Mouse (Mus musculus) A20 (cell line): ENCODE measurements around the gene Gm20683.
"Not testable (repeated sequence)": the region's sequence is repeated elsewhere in the genome, so short reads cannot be mapped to it uniquely, and the experiment has no call there.

Source experiments
- DNase-seq: peaks from one replicate; pipeline ENCODE4 v3.0.0-alpha.2; 2011; ENCODE audit warnings: low read depth, low spot score

Gene Gm20683

DNA sequence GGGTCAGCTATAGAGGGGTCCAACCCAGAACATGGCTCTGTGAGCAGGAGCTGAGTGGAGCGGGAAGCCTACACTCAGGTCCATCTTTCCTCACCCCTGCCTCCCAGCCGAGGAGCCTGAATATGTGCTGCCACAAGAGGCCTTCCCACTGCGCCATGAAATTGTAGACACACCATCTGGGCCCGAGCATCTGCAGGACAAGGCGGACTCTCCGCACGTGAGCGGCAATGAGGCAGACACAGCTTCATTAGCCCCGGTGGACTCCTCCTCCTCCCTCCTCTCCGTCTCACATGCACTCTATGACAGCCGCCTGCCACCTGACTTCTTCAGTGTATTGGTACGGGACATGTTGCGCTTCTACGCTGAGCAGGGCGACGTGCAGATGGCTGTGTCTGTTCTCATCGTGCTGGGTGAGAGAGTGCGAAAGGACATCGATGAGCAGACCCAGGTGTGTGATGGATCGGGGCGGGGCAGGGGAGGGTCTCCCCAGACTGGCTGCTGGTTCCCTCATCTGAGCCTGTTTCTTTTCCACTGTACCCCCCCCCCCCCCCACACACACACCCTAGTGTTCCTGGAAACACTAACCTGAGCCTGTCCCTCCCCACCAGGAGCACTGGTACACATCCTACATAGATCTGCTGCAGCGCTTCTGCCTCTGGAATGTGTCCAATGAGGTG, 13.9 kb downstream of the Gm20683 start:
- no peak for DNase-seq

DNA sequence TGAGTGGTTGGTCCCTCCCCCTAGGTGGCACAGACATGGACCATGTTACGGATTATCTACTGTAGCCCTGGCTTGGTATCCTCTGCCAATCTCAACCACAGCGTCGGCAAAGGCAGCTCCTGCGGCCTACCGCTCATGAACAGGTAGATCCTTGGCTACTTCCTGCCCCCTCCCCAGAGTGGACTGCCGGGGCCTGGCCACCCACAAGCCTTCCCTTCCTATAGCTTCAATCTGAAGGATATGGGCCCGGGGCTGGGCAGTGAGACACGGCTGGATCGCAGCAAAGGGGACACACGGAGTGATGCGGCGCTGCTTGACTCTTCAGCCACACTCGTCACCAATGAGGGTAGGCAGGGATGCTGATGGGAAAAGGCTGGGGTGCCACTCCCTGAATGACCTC, 14.6 kb downstream of the Gm20683 start:
- no peak for DNase-seq

GRCm38 (mm10) chr17:25825984-25826570, 15.5 kb downstream of the Gm20683 start:
- DNase-seq: no peak

DNA sequence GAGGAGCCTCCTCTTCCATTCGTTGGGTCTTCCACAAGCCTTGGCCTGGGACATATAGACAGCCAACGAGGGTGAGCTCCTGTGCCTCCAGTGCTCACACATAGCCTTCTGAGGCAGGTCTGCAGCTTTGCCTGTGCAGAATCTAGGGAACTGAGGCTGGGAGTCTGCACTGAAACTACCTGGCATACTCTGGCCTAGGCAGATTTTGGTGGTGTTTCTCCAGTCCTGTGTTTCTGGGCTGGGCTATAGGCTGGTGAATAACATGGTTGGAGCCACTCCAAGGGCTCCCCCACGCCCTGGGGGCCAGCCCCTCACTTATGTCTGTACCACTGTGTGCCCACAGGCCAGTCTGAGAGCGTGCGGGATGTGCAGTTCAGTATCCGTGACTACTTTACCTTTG, 16.3 kb downstream of the Gm20683 start:
- no peak for DNase-seq

DNA sequence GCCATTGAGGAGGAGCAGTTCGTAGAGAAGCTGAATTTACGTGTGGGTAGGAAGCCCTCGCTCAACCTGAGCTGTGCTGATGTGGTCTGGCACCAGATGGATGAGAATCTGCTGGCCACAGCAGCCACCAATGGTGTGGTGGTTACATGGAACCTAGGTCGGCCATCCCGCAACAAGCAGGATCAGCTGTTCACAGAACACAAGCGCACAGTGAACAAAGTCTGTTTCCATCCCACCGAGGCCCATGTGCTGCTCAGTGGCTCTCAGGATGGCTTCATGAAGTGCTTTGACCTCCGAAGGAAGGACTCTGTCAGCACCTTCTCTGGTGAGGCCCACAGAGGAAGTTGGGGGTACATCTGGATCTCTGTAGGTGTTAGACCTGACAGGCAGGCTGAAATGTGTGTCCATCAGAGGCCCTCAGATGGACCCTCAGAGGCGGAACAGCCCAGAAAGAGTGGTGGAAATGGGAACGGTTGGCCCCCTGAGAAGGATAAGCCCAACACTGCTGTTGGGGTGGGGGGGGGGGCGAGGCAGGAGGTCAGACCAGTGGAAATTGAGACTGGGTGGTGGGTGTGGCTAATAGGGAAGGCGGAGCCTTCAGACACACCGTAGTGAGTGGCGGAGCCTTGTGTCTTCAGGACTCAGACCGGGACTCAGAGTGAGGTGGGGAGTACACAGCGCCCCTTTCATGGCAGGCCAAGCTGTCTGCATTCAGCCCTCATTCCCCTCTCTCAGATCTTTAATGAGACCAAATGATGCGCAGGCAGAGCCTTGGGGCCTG, 17.0 kb downstream of the Gm20683 start:
- DNase-seq: peak; percentile 83

DNA sequence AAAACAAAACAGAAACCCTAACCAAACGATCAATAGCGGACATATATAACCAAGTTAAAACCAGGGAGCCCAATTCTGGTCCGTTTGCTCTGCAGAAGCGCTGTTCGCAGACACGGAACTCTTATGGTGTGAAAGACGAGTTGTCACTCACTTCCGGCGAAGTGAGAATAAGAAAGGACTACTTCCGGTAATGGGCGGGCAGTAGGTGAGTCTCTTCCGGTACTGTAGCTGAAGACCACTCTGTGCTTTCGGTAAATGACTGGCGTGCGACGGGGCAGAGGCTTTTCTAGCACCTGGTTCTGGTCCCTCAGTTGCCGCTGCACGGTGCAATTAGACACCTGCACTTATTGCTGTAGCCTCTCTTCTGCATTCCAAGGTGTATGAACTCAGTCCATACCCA, 18.1 kb downstream of the Gm20683 start, which contains the start of gene Wdr24:
TSS of gene Wdr24 (plus strand) at position 176 of the 400 bp plus-strand sequence.
- DNase-seq: peak; percentile 94

DNA sequence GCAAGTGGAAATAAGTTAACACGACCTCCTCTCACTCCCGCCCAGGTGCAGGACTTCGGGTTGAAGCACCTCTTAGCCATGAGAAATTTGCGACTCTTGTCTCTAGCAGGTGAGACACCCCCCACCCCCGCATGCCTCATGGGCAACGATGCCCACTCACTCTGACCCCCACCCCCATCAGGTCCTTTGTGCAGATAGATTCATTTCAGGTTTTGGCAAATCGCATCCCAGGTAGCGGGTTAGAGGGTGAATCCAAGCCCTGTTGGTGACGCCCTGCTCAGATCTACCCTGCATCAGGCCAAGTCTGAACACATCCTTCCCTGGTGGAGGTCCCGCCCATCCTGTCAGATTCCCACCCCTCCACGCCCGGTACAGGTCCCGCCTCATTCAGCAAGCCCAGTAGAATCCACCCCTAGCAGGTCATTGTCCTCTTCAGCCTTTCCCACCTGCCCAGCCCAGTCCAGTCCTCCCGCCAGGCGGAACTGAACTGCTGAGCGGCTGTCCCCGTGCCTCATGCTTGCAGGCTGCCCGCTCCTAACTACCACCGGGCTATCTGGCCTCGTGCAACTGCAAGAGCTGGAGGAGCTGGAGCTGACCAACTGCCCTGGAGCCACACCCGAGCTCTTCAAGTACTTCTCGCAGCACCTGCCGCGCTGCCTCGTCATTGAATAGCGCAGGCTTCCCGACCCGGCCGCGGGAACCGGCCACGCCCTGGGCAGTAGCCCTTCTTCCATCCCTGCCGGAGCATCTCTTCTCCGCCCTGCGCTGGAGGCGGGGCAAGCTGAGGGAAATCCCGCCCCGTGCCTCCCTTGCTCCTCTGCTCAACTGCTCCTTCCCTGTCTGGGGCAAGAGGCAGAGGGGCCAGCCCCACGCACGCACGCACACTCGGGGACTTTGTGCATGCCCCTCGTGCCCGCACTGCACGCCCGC, 22.4 kb downstream of the Gm20683 start:
- DNase-seq: no peak

DNA sequence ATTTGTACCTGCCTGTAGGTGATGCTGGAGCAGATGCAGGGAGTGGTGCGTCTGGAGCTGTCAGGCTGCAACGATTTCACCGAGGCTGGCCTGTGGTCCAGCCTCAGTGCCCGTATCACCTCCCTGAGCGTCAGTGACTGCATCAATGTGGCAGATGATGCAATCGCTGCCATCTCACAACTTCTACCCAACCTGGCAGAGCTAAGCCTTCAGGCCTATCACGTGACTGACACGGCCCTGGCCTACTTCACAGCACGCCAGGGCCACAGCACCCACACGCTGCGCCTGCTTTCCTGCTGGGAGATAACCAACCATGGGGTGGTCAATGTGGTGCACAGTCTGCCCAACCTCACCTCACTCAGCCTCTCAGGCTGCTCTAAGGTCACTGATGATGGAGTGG, 23.9 kb downstream of the Gm20683 start:
- no peak for DNase-seq

GRCm38 (mm10) chr17:25813471-25813870, 28.1 kb downstream of the Gm20683 start:
- no peak for DNase-seq

- DNase-seq: no peak
Observed at GRCm38 (mm10) chr17:25810890-25811289, 30.7 kb downstream of the Gm20683 start.

DNA sequence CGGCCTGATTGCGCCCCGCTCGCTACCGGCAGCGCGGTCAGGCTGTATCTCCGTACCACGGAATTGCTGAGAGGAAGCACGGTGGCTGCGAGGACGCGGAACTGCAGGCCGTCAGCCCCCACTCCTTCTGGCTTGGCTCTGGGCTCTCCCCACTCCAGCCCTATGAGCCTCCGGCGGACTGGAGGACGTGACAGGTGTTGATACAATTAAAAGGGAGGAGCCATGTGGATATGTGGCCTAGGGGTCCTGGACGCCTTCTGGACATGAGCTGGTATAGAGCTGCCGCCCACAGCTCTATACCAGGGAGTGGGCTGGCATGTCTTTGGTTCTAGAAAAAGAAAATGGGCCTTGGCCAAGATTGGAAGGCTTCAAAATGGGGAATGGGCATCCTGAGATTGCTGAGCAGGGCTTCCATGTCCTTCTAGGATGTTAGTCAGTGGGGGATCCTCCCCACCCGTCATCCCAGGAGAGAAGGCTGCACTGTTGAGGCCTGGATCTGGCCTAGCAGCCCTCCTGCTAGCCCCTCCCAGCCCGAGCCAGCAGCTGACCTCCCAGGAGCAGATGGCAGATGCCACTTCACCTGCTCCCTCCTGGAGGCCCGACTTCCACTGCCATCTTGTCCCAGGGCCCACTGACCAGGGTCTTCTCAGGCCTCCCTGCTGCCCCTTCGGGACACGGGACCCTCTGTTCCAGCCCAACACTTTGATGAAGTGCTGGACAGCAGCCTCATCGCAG, 31.8 kb downstream of the Gm20683 start:
- DNase-seq: no peak

DNA sequence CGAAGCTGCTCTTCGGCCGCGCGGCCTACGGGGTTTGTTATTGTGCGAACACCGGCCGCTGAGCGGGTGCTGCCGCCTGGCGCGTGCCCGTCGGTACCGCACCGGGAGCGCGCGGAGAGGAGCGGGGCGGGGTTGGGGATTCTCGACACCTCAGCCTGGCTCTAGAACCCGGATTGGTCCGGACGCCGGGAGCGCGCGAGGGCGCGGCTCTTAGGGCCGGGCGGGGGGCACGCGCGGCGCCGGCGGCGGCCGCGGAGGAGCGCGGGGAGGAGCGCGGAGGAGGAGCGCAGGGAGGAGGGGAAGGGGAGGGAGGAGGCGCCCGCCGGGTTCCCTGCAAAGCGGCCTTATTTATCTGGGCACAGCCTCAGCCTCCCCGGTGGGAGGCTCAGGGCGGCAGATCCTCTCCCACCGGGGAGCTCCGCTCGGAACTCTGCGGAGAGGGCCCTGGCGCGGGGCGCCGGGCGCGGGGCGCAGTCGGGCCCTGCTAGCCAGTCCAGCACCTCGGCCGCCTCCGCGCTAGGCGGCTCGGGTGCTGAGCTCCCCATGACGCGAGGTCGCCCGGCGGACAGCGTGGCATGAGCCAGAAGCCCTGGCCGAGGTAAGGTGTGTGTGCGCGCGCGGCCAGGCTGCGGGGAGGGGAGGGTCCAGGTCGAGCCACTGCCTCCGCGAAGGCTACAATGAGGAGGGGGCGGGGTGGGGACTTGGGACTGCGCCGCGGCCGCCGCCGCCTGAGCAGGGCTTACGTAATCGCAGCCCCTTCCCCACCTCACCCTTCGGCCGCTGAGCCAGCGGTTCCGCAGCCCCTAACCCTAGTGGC, 32.6 kb downstream of the Gm20683 start, which contains the start of gene Fbxl16:
TSS of gene Fbxl16 (plus strand) at position 297 of the 817 bp plus-strand sequence.
- DNase-seq: no peak

GRCm38 (mm10) chr17:25808028-25808427, 33.5 kb downstream of the Gm20683 start:
- DNase-seq: no peak

DNA sequence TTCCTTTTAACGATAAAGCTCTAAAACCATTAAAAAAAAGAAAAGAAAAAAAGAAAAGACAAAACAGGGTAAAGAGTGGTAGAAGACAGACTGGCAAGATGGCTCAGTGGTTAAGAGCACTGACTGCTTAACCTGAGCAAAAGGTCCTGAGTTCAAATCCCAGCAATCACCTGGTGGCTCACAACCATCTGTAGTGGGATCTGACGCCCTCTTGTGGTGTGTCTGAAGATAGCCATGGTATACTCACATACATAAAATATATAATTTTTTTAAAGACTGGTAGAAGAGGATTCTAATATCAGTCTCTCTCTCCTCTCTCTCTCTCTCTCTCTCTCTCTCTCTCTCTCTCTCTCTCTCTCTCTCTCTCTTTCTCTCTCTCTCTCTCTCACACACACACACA, 34.1 kb downstream of the Gm20683 start:
- DNase-seq: not testable (repeated sequence)

DNA sequence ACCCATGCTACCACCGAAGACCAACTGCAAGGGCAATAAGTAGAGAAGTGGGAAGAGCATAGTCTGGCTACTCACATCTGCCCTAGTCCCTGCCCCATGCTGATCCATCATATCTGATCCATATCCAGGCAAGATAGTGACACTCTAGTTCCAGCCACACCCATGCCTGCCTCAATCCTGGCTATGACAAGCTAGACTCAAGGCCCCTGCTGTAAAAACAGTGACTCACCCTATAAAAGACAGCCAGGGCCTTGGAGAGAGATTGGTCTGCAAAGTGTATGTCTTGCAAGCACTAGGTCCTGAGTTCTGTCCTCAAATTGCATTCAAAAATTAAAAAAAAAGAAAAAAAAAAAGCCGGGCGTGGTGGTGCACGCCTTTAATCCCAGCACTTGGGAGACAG, 35.1 kb downstream of the Gm20683 start:
- no peak for DNase-seq

- DNase-seq: no peak
Observed at GRCm38 (mm10) chr17:25802825-25803517, 38.6 kb downstream of the Gm20683 start.

- peak; percentile 83 for DNase-seq
Observed at GRCm38 (mm10) chr17:25801029-25801428, 40.5 kb downstream of the Gm20683 start.

GRCm38 (mm10) chr17:25796951-25797369, 44.6 kb downstream of the Gm20683 start, which contains the start of gene Metrn:
Gene Metrn, minus strand, starts transcription at chr17:25797136.
- peak; percentile 90 for DNase-seq

DNA sequence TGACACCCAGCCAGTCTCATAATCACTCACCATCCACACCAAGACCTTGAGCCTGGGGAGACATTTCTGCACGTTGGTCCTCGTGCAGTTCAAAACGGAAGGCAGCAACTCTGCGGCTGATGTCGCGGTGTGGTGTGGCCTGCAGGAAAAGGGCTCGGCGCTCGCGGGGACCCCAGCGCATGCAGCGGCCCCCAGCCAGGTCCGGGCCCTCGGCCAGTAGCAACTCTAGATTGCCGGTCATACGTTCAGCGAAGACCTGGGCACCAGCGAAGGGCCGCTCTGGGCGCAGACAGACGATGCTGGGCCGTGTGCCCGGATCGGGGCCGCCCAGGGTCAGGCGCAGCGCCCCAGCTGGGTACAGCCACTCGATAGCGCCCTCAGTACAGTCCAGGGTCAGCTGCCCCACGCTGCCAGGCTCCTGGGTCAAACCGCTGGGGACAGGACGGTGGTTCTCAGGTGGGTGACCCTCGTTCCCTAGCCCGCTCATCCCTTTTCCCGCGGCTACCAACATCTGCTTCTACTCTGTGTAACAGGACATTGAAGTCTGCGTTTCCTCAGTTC, 45.3 kb downstream of the Gm20683 start:
- DNase-seq: peak; percentile 39
